17 mouse cellular contexts compared by ENCODE assay signal in genomic region chr14:89357050-89357749, GRCm38 (mm10).
DNase-seq lines count a peak whose midpoint lies in the region; ATAC-seq and TF ChIP-seq lines count a peak whose summit lies in the region.
"Had no signal": no experiment of that assay in that cellular context is flagged by ENCODE, and none has a peak within 500 bp of the region (broad histone marks: within the 10 kb centered on the region; RNA-seq: fewer than 3 reads in every experiment).

No protein-coding gene starts in this region.

- no peak overlapping the region for H3K9ac ChIP-seq in forebrain, embryonic 13.5 days
- no peak overlapping the region for H3K9ac ChIP-seq in forebrain, embryonic 11.5 days (ENCODE audit: low read length)
- no peak overlapping the region for H3K9ac ChIP-seq in neural tube, embryonic 11.5 days (ENCODE audit: low read length)
- H3K9ac ChIP-seq in hindbrain, embryonic 13.5 days = no peak overlapping the region
- H3K9ac ChIP-seq in neural tube, embryonic 13.5 days = no peak overlapping the region
- H3K9ac ChIP-seq in stomach, postnatal 0 days (ENCODE audit: low read length) = no peak overlapping the region
- H3K9ac ChIP-seq: limb, embryonic 13.5 days; liver, postnatal 0 days had no signal

- ATAC-seq in forebrain, embryonic 13.5 days = peak; percentile 67; the same call in 1 of the 2 replicates
- ATAC-seq in forebrain, embryonic 11.5 days (replicated peaks; ENCODE audit: low FRiP score) = no peak
- peak; percentile 60; the same call in 1 of the 2 replicates for ATAC-seq in neural tube, embryonic 11.5 days (ENCODE audit: insufficient read depth, low FRiP score, low TSS enrichment)
- peak; percentile 66; the same call in 1 of the 2 replicates for ATAC-seq in hindbrain, embryonic 13.5 days (ENCODE audit: low FRiP score)
- ATAC-seq in neural tube, embryonic 13.5 days (ENCODE audit: low read depth) = peak; percentile 56; the same call in 1 of the 2 replicates
- no peak for ATAC-seq in stomach, postnatal 0 days (ENCODE audit: low FRiP score, low TSS enrichment)
- ATAC-seq: intestine, postnatal 0 days; liver, postnatal 0 days had no signal

- TF ChIP-seq CTCF in stomach, postnatal 0 days (IDR thresholded peaks at IDR 0.05; ENCODE audit: low read depth) = no peak
- TF ChIP-seq CTCF in thymus, adult 2 months (IDR thresholded peaks at IDR 0.05; ENCODE audit: borderline replicate concordance, control insufficient read depth, extremely low read depth, insufficient read depth, low read length, poor library complexity) = no peak

- H3K4me1 ChIP-seq in forebrain, embryonic 13.5 days = 0 out of 2 replicates have a peak, but pooled peaks cover 5% of the 10 kb centered on the region
- no peaks in the 10 kb centered on the region for H3K4me1 ChIP-seq in forebrain, embryonic 11.5 days (replicated peaks; ENCODE audit: control insufficient read depth, insufficient read depth, low read length)
- H3K4me1 ChIP-seq in neural tube, embryonic 11.5 days (ENCODE audit: control insufficient read depth, insufficient read depth, low read length) = peaks cover 2% of the 10 kb centered on the region; the same call in 1 of the 2 replicates
- peaks cover 9% of the 10 kb centered on the region; the same call in 1 of the 2 replicates for H3K4me1 ChIP-seq in hindbrain, embryonic 13.5 days (replicated peaks)
- peaks cover 6% of the 10 kb centered on the region for H3K4me1 ChIP-seq in neural tube, embryonic 13.5 days (replicated peaks)
- no peaks in the 10 kb centered on the region for H3K4me1 ChIP-seq in stomach, postnatal 0 days (replicated peaks; ENCODE audit: control insufficient read depth, insufficient read depth)
- no peaks in the 10 kb centered on the region for H3K4me1 ChIP-seq in thymus, adult 2 months (replicated peaks; ENCODE audit: control insufficient read depth, insufficient read depth, low read length)
- H3K4me1 ChIP-seq: limb, embryonic 13.5 days had no signal

- TF ChIP-seq EP300 in stomach, postnatal 0 days (optimal IDR thresholded peaks at IDR 0.05) = no peak

- no peak overlapping the region for H3K4me2 ChIP-seq in forebrain, embryonic 13.5 days
- no peak overlapping the region for H3K4me2 ChIP-seq in forebrain, embryonic 11.5 days (ENCODE audit: low read depth, low read length, severe bottlenecking)
- no peak overlapping the region for H3K4me2 ChIP-seq in neural tube, embryonic 11.5 days (ENCODE audit: low read depth)
- H3K4me2 ChIP-seq in hindbrain, embryonic 13.5 days = no peak overlapping the region
- H3K4me2 ChIP-seq in neural tube, embryonic 13.5 days = no peak overlapping the region
- no peak overlapping the region for H3K4me2 ChIP-seq in stomach, postnatal 0 days (replicated peaks; ENCODE audit: low read depth)
- H3K4me2 ChIP-seq: limb, embryonic 13.5 days had no signal

- H3K9me3 ChIP-seq in forebrain, embryonic 13.5 days (replicated peaks) = no peaks in the 10 kb centered on the region
- H3K9me3 ChIP-seq in forebrain, embryonic 11.5 days (ENCODE audit: control insufficient read depth, low read length) = no peaks in the 10 kb centered on the region
- no peaks in the 10 kb centered on the region for H3K9me3 ChIP-seq in neural tube, embryonic 11.5 days (ENCODE audit: control insufficient read depth, low read length)
- H3K9me3 ChIP-seq in hindbrain, embryonic 13.5 days = no peaks in the 10 kb centered on the region
- no peaks in the 10 kb centered on the region for H3K9me3 ChIP-seq in neural tube, embryonic 13.5 days
- H3K9me3 ChIP-seq in stomach, postnatal 0 days (ENCODE audit: control insufficient read depth, low read length) = no peaks in the 10 kb centered on the region
- H3K9me3 ChIP-seq: G1E; limb, embryonic 13.5 days had no signal

- no peaks in the 10 kb centered on the region for H3K36me3 ChIP-seq in forebrain, embryonic 13.5 days (ENCODE audit: poor library complexity, severe bottlenecking)
- H3K36me3 ChIP-seq in forebrain, embryonic 11.5 days (ENCODE audit: control insufficient read depth, insufficient read depth, low read length) = no peaks in the 10 kb centered on the region
- H3K36me3 ChIP-seq in neural tube, embryonic 11.5 days (ENCODE audit: control insufficient read depth, insufficient read depth, low read length) = no peaks in the 10 kb centered on the region
- H3K36me3 ChIP-seq in hindbrain, embryonic 13.5 days = no peaks in the 10 kb centered on the region
- H3K36me3 ChIP-seq in neural tube, embryonic 13.5 days = no peaks in the 10 kb centered on the region
- no peaks in the 10 kb centered on the region for H3K36me3 ChIP-seq in stomach, postnatal 0 days (ENCODE audit: control insufficient read depth, insufficient read depth, low read length)
- H3K36me3 ChIP-seq in thymus, adult 2 months (ENCODE audit: control insufficient read depth, insufficient read depth, low read length) = no peaks in the 10 kb centered on the region
- H3K36me3 ChIP-seq: G1E; limb, embryonic 13.5 days had no signal

- no peak for DNase-seq in forebrain, embryonic 11.5 days (ENCODE audit: low spot score)
- DNase-seq in neural tube, embryonic 11.5 days (ENCODE audit: low spot score) = peak; percentile 15
- no peak for DNase-seq in neural tube, embryonic 10.5 days (ENCODE audit: extremely low spot score, low spot score)
- no peak for DNase-seq in stomach, postnatal 0 days (ENCODE audit: low spot score)
- no peak for DNase-seq in thymus, adult 2 months
- DNase-seq: cerebellum, adult 11-12 months; gastrocnemius, adult 2 months; heart, postnatal 14 days; kidney, postnatal 25 days; liver, postnatal 0 days; thymus, postnatal 14 days had no signal

- no peaks in the 10 kb centered on the region for H3K27me3 ChIP-seq in forebrain, embryonic 13.5 days
- no peaks in the 10 kb centered on the region for H3K27me3 ChIP-seq in forebrain, embryonic 11.5 days (ENCODE audit: control insufficient read depth, insufficient read depth, low read length)
- no peaks in the 10 kb centered on the region for H3K27me3 ChIP-seq in neural tube, embryonic 11.5 days (ENCODE audit: control insufficient read depth, insufficient read depth, low read length)
- H3K27me3 ChIP-seq in hindbrain, embryonic 13.5 days = no peaks in the 10 kb centered on the region
- no peaks in the 10 kb centered on the region for H3K27me3 ChIP-seq in neural tube, embryonic 13.5 days
- H3K27me3 ChIP-seq in stomach, postnatal 0 days (ENCODE audit: control insufficient read depth, insufficient read depth, low read length) = no peaks in the 10 kb centered on the region
- H3K27me3 ChIP-seq in thymus, adult 2 months (ENCODE audit: control insufficient read depth, insufficient read depth, low read length) = no peaks in the 10 kb centered on the region
- H3K27me3 ChIP-seq: limb, embryonic 13.5 days had no signal

- no peak for TF ChIP-seq POLR2A in thymus, adult 2 months (IDR thresholded peaks at IDR 0.05; ENCODE audit: control insufficient read depth, extremely low read depth, insufficient read depth, low read length, poor library complexity)

- no peak overlapping the region for H3K27ac ChIP-seq in forebrain, embryonic 13.5 days
- H3K27ac ChIP-seq in forebrain, embryonic 11.5 days (ENCODE audit: low read depth, low read length) = no peak overlapping the region
- no peak overlapping the region for H3K27ac ChIP-seq in neural tube, embryonic 11.5 days (ENCODE audit: low read depth, low read length)
- H3K27ac ChIP-seq in hindbrain, embryonic 13.5 days = peak overlapping the region; percentile 66
- H3K27ac ChIP-seq in neural tube, embryonic 13.5 days (replicated peaks) = peak overlapping the region; percentile 70
- H3K27ac ChIP-seq in stomach, postnatal 0 days (replicated peaks) = no peak overlapping the region
- no peak overlapping the region for H3K27ac ChIP-seq in thymus, adult 2 months (ENCODE audit: control insufficient read depth, insufficient read depth, low read length)
- H3K27ac ChIP-seq: gastrocnemius, adult 2 months; limb, embryonic 13.5 days had no signal

- WGBS in forebrain, embryonic 13.5 days = 55% methylated on average over 5 of the region's 5 CpGs
- 75% methylated on average over 5 of the region's 5 CpGs for WGBS in forebrain, embryonic 11.5 days
- 73% methylated on average over 5 of the region's 5 CpGs for WGBS in neural tube, embryonic 11.5 days
- WGBS in hindbrain, embryonic 13.5 days = 49% methylated on average over 5 of the region's 5 CpGs
- WGBS in neural tube, embryonic 13.5 days = 49% methylated on average over 5 of the region's 5 CpGs
- 54% methylated on average over 5 of the region's 5 CpGs for WGBS in stomach, postnatal 0 days
- WGBS in thymus, adult 2 months = 72% methylated on average over 5 of the region's 5 CpGs

- H3K4me3 ChIP-seq in forebrain, embryonic 13.5 days = no peak overlapping the region
- no peak overlapping the region for H3K4me3 ChIP-seq in forebrain, embryonic 11.5 days (ENCODE audit: low read depth, low read length)
- no peak overlapping the region for H3K4me3 ChIP-seq in neural tube, embryonic 11.5 days (ENCODE audit: low read depth, low read length)
- no peak overlapping the region for H3K4me3 ChIP-seq in hindbrain, embryonic 13.5 days
- no peak overlapping the region for H3K4me3 ChIP-seq in neural tube, embryonic 13.5 days
- H3K4me3 ChIP-seq in stomach, postnatal 0 days (ENCODE audit: low read depth, low read length) = no peak overlapping the region
- no peak overlapping the region for H3K4me3 ChIP-seq in thymus, adult 2 months (ENCODE audit: control insufficient read depth, insufficient read depth, low read length)
- H3K4me3 ChIP-seq: gastrocnemius, adult 2 months; limb, embryonic 13.5 days had no signal

Comparison
In these comparisons a context has a peak if more than half of its experiments do, and no peak if none do; other contexts are left out.
1. ATAC-seq: peak in forebrain, embryonic 13.5 days (single experiment), neural tube, embryonic 11.5 days (single experiment), hindbrain, embryonic 13.5 days (single experiment) and neural tube, embryonic 13.5 days (single experiment); none in forebrain, embryonic 11.5 days (single experiment) and stomach, postnatal 0 days (single experiment).
2. H3K27ac ChIP-seq: peak in hindbrain, embryonic 13.5 days (single experiment) and neural tube, embryonic 13.5 days (single experiment); none in forebrain, embryonic 13.5 days (single experiment), forebrain, embryonic 11.5 days (single experiment), neural tube, embryonic 11.5 days (single experiment), stomach, postnatal 0 days (single experiment) and thymus, adult 2 months (single experiment).